Mouse (Mus musculus) heart, postnatal 0 days (tissue): Measurements from ENCODE around the gene Cct3.
"Not testable (repeated sequence)": the region's sequence is repeated elsewhere in the genome, so short reads cannot be mapped to it uniquely, and the experiment has no call there.

Source experiments
- CTCF ChIP-seq: IDR thresholded peaks from 2 replicates; pipeline ENCODE4 v1.5.1; 2016; ENCODE audit warnings: antibody characterized with exemption, control low read depth, low read depth
- EP300 ChIP-seq: IDR thresholded peaks from 2 replicates; pipeline ENCODE4 v1.6.1; 2016; ENCODE audit warnings: antibody characterized with exemption, low read depth

GRCm38 (mm10) chr3:88285565-88285895 lies 11.4 kb upstream of the Cct3 start:
- not testable (repeated sequence) for TF ChIP-seq CTCF, EP300
